Mouse (Mus musculus): ENCODE results near the gene Cyp2d10. TPM values are rescaled to one million over a fixed set of nuclear protein-coding genes. Genes with fewer than 3 reads are reported as not detected.

Gene Cyp2d10
- polyA plus RNA-seq, 1 experiment from 2014 or later: not detected

DNA sequence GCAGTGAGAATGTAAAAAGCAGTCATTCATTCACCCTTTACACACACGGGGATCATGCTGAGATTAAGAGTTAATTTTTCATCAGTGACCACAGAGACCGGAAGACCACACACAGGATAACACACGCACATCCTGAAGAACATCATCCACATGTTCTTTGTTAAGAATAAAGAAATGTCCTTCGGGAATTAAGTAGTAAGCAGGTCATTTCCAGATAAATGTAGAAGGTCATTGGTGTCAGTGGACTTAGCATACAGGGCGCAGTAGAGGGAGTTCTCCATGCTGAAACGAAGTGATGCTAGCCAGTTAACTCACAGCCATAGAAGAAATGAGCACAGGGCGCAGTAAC, 26.3 kb downstream of the Cyp2d10 start:
- peak overlapping the region; percentile 61 for H3K4me2 ChIP-seq (ENCODE audit: low read length)
- no peaks in the 10 kb centered on the region for H3K27me3 ChIP-seq (replicated peaks; ENCODE audit: control insufficient read depth, insufficient read depth, low read length)
- H3K36me3 ChIP-seq (ENCODE audit: control insufficient read depth, insufficient read depth): no peaks in the 10 kb centered on the region
- H3K4me3 ChIP-seq (replicated peaks; ENCODE audit: low read length): peak overlapping the region; percentile 39
- ATAC-seq: no peak
- 39% methylated on average over 7 of the region's 7 CpGs for WGBS
- H3K9ac ChIP-seq (replicated peaks; ENCODE audit: low read depth, low read length): no peak overlapping the region; the same call in 1 of the 2 replicates
- no peak overlapping the region for H3K27ac ChIP-seq (ENCODE audit: low read length)
- no peaks in the 10 kb centered on the region for H3K9me3 ChIP-seq (ENCODE audit: control insufficient read depth, low read length)
- peaks cover 21% of the 10 kb centered on the region for H3K4me1 ChIP-seq (replicated peaks; ENCODE audit: control insufficient read depth, insufficient read depth, low read length)

DNA sequence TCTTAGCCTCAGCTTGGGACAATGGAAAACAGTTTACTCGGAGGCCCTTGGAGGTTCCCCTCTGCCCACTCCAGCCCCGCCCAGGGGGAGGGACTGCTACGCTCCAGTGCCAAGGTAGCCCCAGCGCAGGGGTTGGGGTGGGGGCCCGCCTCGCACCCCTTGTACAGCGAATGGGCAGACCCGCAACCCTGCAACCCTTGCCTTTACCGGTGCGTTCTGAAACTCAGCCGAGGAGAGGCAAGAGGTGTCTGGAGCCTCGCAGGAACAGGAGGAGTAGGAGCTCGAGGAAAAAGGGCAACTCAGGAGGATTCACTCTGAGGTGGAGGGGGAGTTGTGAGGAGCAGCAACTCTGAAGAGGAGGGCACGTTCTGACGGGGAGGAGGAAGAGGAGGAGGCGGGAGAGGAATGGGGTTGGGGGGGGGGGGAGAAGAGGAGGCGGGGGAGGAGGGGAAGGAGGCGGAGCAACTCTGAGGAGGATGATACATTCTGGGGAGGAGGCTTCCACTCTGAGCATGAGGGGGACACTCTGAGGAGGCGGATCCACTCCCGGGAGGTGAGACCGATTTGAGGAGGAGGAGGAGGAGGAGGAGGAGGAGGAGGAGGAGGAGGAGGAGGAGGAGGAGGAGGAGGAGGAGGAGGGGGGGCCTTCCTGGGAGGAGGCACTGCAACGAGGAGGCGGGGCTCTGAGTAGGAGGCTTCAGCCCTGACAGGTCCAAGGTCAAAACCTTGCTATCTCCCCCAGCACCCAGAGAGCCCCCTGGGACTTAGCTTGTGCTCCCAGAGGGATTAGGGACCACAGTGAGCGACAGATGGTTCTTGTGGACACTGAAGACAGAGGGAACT, 26.9 kb downstream of the Cyp2d10 start, which contains the start of gene Cyp2d22:
TSS of gene Cyp2d22 (minus strand) at position 390 of the 843 bp plus-strand sequence.
- H3K9me3 ChIP-seq (ENCODE audit: control insufficient read depth, low read length): no peaks in the 10 kb centered on the region
- H3K4me1 ChIP-seq (replicated peaks; ENCODE audit: control insufficient read depth, insufficient read depth, low read length): peaks cover 21% of the 10 kb centered on the region
- no peak within 1 kb of the TSS for H3K27ac ChIP-seq (ENCODE audit: low read length)
- no peaks in the 10 kb centered on the region for H3K36me3 ChIP-seq (ENCODE audit: control insufficient read depth, insufficient read depth)
- peak within 1 kb of the TSS; percentile 39 for H3K4me3 ChIP-seq (replicated peaks; ENCODE audit: low read length)
- peak; percentile 72 for ATAC-seq
- H3K4me2 ChIP-seq (ENCODE audit: low read length): peak within 1 kb of the TSS; percentile 61
- no peaks in the 10 kb centered on the region for H3K27me3 ChIP-seq (replicated peaks; ENCODE audit: control insufficient read depth, insufficient read depth, low read length)
- H3K9ac ChIP-seq (replicated peaks; ENCODE audit: low read depth, low read length): peak within 1 kb of the TSS; percentile 10
- 2% methylated on average over 18 of the region's 24 CpGs for WGBS

DNA sequence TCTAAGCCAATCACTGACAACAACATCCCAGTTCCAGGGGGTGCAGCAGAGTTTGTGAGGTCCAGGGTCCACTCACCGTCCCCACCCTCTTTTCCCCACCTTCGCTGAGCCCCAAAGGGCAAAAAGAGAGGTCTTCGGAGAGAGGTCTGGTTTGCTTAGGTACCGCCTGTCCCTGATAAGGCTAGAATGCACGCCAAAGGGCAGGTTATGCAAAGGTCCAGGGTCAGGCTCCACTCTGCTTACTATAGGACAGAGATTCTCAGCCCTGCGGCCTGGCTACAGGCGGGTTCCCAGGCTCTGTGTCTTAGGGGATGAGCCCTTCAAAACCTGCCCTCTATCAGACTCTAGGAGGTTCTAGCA, 27.5 kb downstream of the Cyp2d10 start:
- Histone ChIP-seq H3K27me3 (replicated peaks; ENCODE audit: control insufficient read depth, insufficient read depth, low read length) (no peaks in the 10 kb centered on the region), H3K4me2 (ENCODE audit: low read length) (peak overlapping the region; percentile 61), H3K9ac (replicated peaks; ENCODE audit: low read depth, low read length) (no peak overlapping the region), H3K36me3 (ENCODE audit: control insufficient read depth, insufficient read depth) (no peaks in the 10 kb centered on the region), H3K27ac (ENCODE audit: low read length) (no peak overlapping the region), H3K9me3 (ENCODE audit: control insufficient read depth, low read length) (no peaks in the 10 kb centered on the region), H3K4me3 (replicated peaks; ENCODE audit: low read length) (peak overlapping the region; percentile 39), H3K4me1 (replicated peaks; ENCODE audit: control insufficient read depth, insufficient read depth, low read length) (peaks cover 21% of the 10 kb centered on the region)
- ATAC-seq: no peak
- 26% methylated on average over 7 of the region's 7 CpGs for WGBS

DNA sequence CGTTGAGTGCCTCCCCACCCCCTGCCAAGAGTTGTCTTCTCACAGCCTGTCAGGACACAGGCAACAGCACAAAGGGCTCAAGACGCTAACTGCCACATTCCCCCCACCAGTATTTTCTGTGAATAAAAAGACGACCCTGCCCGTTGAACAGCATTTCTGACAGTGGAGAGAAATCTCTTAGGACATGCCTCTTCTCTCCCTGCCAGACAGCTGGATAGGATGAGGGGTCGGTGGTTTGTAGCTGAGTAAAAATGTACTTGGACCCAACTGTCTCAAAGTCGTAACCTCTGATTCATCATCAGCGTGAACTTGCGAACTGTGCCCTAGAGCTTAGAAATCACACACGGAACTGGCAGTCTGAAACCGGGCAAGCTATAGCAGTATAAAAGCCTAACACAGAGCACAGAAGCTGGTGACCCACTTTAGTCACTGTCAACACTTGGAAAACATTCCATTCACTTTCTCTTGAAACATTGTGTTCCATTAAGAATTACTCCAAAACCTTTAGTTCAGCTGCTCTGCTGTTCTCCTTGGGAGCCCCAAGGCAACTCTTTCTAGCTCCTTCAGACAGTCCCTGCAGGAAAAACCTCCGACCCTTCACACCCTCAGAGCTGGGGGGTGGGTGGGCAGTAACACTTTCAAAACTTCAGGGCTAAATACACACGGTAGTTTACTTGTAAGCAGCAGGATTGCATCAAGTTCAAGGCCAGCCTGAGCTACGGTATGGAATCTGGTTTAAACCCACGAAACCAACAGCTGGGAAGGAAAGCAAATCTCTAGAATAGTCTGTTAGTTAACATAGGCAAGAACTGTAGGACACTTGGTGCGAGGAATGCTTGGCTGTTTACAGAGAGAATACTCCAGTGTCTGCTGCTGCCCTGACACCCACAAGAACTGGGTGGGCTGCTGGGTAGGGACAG, 28.5 kb downstream of the Cyp2d10 start:
- H3K9me3 ChIP-seq (ENCODE audit: control insufficient read depth, low read length): no peaks in the 10 kb centered on the region
- no peak overlapping the region for H3K27ac ChIP-seq (ENCODE audit: low read length)
- no peak overlapping the region for H3K9ac ChIP-seq (replicated peaks; ENCODE audit: low read depth, low read length)
- H3K4me1 ChIP-seq (replicated peaks; ENCODE audit: control insufficient read depth, insufficient read depth, low read length): peaks cover 21% of the 10 kb centered on the region
- H3K4me2 ChIP-seq (ENCODE audit: low read length): no peak overlapping the region
- no peak overlapping the region for H3K4me3 ChIP-seq (replicated peaks; ENCODE audit: low read length)
- no peaks in the 10 kb centered on the region for H3K27me3 ChIP-seq (replicated peaks; ENCODE audit: control insufficient read depth, insufficient read depth, low read length)
- no peaks in the 10 kb centered on the region for H3K36me3 ChIP-seq (ENCODE audit: control insufficient read depth, insufficient read depth)
- ATAC-seq: no peak
- 53% methylated on average over 15 of the region's 15 CpGs for WGBS

DNA sequence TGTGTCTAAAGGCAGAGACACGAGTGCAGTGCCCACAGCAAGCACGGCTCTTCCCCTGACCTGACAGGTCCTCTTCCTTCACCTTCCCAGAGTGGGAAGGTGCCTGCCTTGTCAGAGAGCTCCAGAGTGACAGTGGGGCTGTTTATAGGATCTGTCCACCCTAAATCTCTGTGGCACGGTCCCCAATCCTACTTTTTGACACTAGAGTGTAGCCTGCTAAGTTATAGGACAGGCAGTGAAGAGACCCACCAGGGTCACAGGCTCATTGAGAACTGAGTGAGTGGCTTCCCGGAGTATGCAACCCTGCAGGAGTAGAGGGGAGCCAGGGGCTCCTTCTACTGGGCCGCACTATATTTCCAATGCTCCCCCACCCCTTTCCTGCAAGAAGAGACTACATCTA, 29.3 kb downstream of the Cyp2d10 start:
- no peaks in the 10 kb centered on the region for H3K36me3 ChIP-seq (ENCODE audit: control insufficient read depth, insufficient read depth)
- no peak overlapping the region for H3K9ac ChIP-seq (replicated peaks; ENCODE audit: low read depth, low read length)
- H3K9me3 ChIP-seq (ENCODE audit: control insufficient read depth, low read length): no peaks in the 10 kb centered on the region
- H3K4me1 ChIP-seq (replicated peaks; ENCODE audit: control insufficient read depth, insufficient read depth, low read length): peaks cover 21% of the 10 kb centered on the region
- H3K4me3 ChIP-seq (replicated peaks; ENCODE audit: low read length): no peak overlapping the region
- WGBS: 78% methylated on average over 5 of the region's 5 CpGs
- no peak overlapping the region for H3K4me2 ChIP-seq (ENCODE audit: low read length)
- no peak for ATAC-seq
- no peaks in the 10 kb centered on the region for H3K27me3 ChIP-seq (replicated peaks; ENCODE audit: control insufficient read depth, insufficient read depth, low read length)
- H3K27ac ChIP-seq (ENCODE audit: low read length): no peak overlapping the region

DNA sequence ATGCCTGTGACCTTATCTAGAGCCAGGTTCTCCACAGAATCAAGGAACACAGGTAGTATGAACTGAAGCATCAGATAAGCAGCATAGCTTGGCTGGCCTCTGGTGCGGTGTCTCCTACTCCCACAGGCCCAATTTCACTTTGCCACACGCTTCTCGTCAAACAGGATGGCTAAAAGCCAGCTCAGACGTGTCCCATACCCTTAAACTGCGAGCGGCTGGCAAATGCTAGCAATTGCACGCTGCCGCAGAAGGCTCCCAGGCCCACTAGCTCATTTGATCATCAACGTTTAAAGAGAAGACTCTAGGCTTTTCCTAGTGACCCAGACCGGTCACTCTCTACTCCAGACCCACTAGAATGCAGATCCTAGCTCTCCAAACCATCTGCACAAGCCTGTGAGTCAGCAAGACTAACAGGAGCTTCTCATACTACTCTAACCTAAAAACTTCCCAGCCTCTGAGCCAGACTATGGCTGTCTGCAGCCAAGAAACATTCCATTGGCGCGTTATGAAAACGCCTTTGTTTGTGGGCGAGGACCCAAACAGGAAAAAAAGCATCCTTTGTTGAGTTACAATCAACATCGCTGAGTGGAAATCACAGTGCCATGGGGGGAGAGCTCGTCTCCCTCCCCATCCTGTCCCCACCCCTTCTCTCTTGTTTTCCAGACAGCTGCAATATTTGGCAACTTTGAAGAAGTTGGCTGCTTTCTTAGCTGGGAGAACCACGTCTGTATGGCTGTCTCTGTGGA, 30.4 kb downstream of the Cyp2d10 start:
- H3K9me3 ChIP-seq (ENCODE audit: control insufficient read depth, low read length): no peaks in the 10 kb centered on the region
- no peak overlapping the region for H3K4me3 ChIP-seq (replicated peaks; ENCODE audit: low read length)
- peaks cover 21% of the 10 kb centered on the region for H3K4me1 ChIP-seq (replicated peaks; ENCODE audit: control insufficient read depth, insufficient read depth, low read length)
- no peaks in the 10 kb centered on the region for H3K36me3 ChIP-seq (ENCODE audit: control insufficient read depth, insufficient read depth)
- H3K9ac ChIP-seq (replicated peaks; ENCODE audit: low read depth, low read length): no peak overlapping the region
- no peak overlapping the region for H3K4me2 ChIP-seq (ENCODE audit: low read length)
- peak overlapping the region; percentile 41 for H3K27ac ChIP-seq (ENCODE audit: low read length)
- H3K27me3 ChIP-seq (replicated peaks; ENCODE audit: control insufficient read depth, insufficient read depth, low read length): no peaks in the 10 kb centered on the region
- WGBS: 30% methylated on average over 17 of the region's 17 CpGs
- ATAC-seq: peak; percentile 24; the same call in 1 of the 2 replicates

DNA sequence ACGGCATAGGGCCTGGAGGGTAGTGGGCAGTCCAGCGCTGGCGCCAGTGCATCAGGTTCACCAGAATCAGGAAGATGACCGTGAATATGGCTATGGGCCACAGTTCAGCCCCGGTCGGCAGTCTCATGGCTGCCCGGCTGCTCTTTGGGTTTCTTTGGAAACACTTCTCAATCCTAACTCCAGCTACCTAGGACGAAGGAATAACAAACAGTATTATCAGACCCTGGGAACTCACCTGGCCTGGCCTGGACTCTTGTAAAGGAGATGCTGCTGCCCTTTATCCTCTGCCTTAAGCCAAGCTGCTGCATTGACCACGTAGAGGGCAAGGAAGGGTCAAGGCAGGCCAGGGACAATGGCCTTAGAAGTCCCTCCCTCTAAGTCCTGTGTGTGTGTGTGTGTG, 31.1 kb downstream of the Cyp2d10 start:
- no peaks in the 10 kb centered on the region for H3K27me3 ChIP-seq (replicated peaks; ENCODE audit: control insufficient read depth, insufficient read depth, low read length)
- H3K9ac ChIP-seq (replicated peaks; ENCODE audit: low read depth, low read length): no peak overlapping the region
- peaks cover 18% of the 10 kb centered on the region for H3K4me1 ChIP-seq (replicated peaks; ENCODE audit: control insufficient read depth, insufficient read depth, low read length)
- H3K36me3 ChIP-seq (ENCODE audit: control insufficient read depth, insufficient read depth): no peaks in the 10 kb centered on the region
- H3K27ac ChIP-seq (ENCODE audit: low read length): peak overlapping the region; percentile 41; the same call in 1 of the 2 replicates
- H3K4me3 ChIP-seq (replicated peaks; ENCODE audit: low read length): no peak overlapping the region
- no peak for ATAC-seq
- no peak overlapping the region for H3K4me2 ChIP-seq (ENCODE audit: low read length)
- WGBS: 87% methylated on average over 9 of the region's 9 CpGs
- H3K9me3 ChIP-seq (ENCODE audit: control insufficient read depth, low read length): no peaks in the 10 kb centered on the region

DNA sequence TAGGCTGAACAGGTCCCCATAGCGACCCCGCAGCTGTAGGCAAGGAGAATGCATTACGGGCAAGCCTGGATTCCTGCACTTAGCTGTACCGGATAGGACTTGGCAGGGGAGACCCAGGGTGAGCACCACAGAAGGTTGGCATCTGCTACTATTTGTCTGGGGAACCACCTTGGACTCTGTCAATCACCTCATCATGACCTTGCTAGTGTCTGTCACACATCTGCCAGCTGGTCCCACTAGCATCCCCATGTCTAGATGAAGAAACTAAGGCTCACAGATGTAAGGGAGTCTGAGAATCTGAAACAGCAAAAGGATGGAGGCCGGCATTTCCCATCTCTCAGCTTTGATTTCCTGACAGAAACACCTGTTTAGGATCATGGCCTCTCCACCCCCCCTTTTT, 32.6 kb downstream of the Cyp2d10 start:
- Histone ChIP-seq H3K4me2 (ENCODE audit: low read length) (no peak overlapping the region), H3K4me1 (replicated peaks; ENCODE audit: control insufficient read depth, insufficient read depth, low read length) (peaks cover 13% of the 10 kb centered on the region), H3K4me3 (replicated peaks; ENCODE audit: low read length) (no peak overlapping the region), H3K27me3 (replicated peaks; ENCODE audit: control insufficient read depth, insufficient read depth, low read length) (no peaks in the 10 kb centered on the region), H3K27ac (ENCODE audit: low read length) (no peak overlapping the region), H3K9me3 (ENCODE audit: control insufficient read depth, low read length) (no peaks in the 10 kb centered on the region), H3K36me3 (ENCODE audit: control insufficient read depth, insufficient read depth) (no peaks in the 10 kb centered on the region), H3K9ac (replicated peaks; ENCODE audit: low read depth, low read length) (no peak overlapping the region)
- WGBS: 79% methylated on average over 5 of the region's 5 CpGs
- no peak for ATAC-seq

DNA sequence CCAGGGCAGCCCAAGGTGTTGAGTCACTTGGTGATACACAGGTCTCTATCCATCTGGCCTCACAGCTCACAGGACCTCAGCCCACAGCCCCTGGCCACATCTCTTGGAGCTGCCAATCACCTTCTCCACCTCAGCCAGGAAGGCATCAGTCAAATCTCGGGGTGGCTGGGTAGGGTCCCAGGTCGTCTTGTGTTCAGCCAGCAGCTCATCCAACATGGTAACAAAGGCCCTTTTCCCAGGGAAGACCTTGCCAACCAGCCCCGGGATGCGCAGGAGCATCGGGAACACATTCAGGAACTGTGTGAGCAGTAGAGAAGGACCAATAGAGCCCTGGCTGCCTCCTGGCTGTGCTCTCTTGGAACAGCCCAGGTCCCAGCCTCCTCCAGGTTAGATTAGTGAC, 34.0 kb downstream of the Cyp2d10 start:
- no peaks in the 10 kb centered on the region for H3K36me3 ChIP-seq (ENCODE audit: control insufficient read depth, insufficient read depth)
- no peak for ATAC-seq
- H3K27me3 ChIP-seq (replicated peaks; ENCODE audit: control insufficient read depth, insufficient read depth, low read length): no peaks in the 10 kb centered on the region
- no peak overlapping the region for H3K27ac ChIP-seq (ENCODE audit: low read length)
- no peak overlapping the region for H3K9ac ChIP-seq (replicated peaks; ENCODE audit: low read depth, low read length)
- no peaks in the 10 kb centered on the region for H3K9me3 ChIP-seq (ENCODE audit: control insufficient read depth, low read length)
- H3K4me2 ChIP-seq (ENCODE audit: low read length): no peak overlapping the region
- 85% methylated on average over 5 of the region's 5 CpGs for WGBS
- H3K4me1 ChIP-seq (replicated peaks; ENCODE audit: control insufficient read depth, insufficient read depth, low read length): peaks cover 13% of the 10 kb centered on the region
- H3K4me3 ChIP-seq (replicated peaks; ENCODE audit: low read length): no peak overlapping the region
